Mouse (Mus musculus): ENCODE measurements around the gene Dleu7. TPM values are rescaled to one million over a fixed set of nuclear protein-coding genes. Genes with fewer than 3 reads are reported as not detected.

Dleu7 gene
- total RNA-seq (2021): not detected
- long read RNA-seq, experiment 1: 0 reads
- long read RNA-seq, experiment 2: 0 reads

GRCm38 (mm10) chr14:62292488-62293339 lies at the start of gene Dleu7, which contains the start of gene Rnaseh2b:
Gene Dleu7, minus strand, starts transcription at chr14:62293047.
Gene Rnaseh2b, plus strand, starts transcription at chr14:62292589.
- TF ChIP-seq CTCF (IDR thresholded peaks at IDR 0.05): no peak
- intact Hi-C loops (cut with DNase I): no loop called here
- H3K27ac ChIP-seq: peak within 1 kb of the TSS; percentile 38; the same call in 1 of the 2 replicates
- peak within 1 kb of the TSS; percentile 73 for H3K4me3 ChIP-seq
- peak; percentile 23 for DNase-seq

DNA sequence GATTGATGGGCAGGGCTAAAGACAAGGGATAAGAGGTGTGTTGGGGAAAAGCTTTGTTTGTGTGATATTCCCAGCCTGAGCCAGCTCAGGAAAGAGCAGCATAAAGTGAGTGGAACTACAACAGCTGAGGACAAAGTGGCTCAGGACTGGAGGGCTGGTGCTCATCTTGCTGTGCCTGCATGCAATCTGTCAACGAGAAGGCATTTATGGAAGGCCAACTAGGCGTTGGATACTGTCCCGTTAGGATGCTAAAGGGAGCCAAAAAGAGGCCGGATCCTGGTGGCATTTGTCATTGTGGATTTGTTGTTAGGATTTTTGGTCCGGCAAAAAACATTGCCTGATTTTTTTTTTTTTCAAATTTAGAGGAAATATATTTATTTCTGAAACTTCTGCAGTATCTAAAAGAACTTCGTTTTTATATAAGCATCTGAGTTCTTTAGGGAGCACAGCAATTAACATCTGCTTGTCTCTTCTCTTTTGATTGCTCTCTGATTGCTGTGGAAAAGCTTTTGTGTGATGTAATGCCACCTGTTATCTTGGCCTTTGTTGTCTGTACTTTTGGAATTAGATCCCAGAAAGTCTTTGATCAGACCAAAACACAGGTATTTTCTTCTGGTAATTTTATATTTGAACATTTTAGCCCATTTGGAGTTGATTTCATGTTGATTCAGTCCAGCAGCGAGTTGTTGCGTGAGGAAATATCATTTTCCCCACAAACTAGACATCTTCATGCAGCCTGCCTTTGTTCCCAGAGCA lies 49.2 kb upstream of the Dleu7 start:
- Histone ChIP-seq H3K27ac (peak overlapping the region; percentile 58), H3K4me3 (peak overlapping the region; percentile 38; the same call in 1 of the 2 replicates)
- no peak for TF ChIP-seq CTCF (IDR thresholded peaks at IDR 0.05)
- intact Hi-C loops (cut with DNase I): no loop called here
- DNase-seq: no peak

GRCm38 (mm10) chr14:62339196-62339595 lies 46.3 kb upstream of the Dleu7 start:
- no peak overlapping the region for H3K4me3 ChIP-seq
- H3K27ac ChIP-seq: no peak overlapping the region
- intact Hi-C loops (cut with DNase I): loop anchor here (10.0 kb wide), 1 partner anchor 764 kb away; no protein-coding TSS in a partner anchor
- DNase-seq: no peak
- TF ChIP-seq CTCF (IDR thresholded peaks at IDR 0.05): no peak

DNA sequence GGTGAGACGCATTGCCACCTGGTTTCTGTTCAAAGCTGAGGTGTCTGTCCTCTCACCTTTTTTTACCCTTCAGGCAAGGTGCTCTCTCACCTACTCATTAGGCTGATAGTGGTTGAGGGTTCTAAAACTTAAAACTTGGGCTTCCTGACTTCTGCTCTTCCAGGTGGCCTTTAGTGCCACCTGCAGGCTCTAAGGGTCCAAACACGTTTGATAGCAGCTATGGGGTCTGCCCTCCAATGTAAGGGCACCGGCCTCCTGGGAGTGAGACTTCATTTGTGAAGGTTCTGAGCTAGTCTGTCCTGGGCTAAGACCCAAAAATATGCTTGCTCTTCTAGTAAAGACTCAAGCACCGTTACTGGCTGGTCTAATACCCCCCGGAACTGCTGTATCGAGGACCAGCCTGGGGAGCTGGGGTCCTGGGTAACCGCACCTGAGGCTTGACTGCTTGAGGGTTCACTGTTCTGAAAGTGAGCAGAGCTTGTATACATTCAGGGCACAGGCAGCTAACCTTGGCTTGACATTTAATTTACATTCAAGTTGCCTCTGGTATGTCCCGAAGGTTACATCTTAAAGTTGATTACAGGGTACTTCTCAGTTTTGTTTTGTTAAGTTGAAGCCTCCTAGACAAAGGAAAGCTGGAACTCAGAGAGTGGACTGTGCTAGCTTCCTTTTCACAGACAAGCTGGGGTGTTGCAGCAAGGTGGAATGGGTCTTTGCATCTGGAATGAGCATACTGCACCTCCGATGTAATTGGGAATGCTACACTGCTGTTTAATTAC lies 41.3 kb upstream of the Dleu7 start:
- no peak overlapping the region for H3K4me3 ChIP-seq
- no peak for DNase-seq
- no peak overlapping the region for H3K27ac ChIP-seq
- TF ChIP-seq CTCF (IDR thresholded peaks at IDR 0.05): peak; percentile 17; the same call in 1 of the 2 replicates
- intact Hi-C loops (cut with DNase I): loop anchor here (5.0 to 10.0 kb wide), 2 partner anchors 123 to 759 kb away; partner anchors contain the start of gene Gucy1b2

DNA sequence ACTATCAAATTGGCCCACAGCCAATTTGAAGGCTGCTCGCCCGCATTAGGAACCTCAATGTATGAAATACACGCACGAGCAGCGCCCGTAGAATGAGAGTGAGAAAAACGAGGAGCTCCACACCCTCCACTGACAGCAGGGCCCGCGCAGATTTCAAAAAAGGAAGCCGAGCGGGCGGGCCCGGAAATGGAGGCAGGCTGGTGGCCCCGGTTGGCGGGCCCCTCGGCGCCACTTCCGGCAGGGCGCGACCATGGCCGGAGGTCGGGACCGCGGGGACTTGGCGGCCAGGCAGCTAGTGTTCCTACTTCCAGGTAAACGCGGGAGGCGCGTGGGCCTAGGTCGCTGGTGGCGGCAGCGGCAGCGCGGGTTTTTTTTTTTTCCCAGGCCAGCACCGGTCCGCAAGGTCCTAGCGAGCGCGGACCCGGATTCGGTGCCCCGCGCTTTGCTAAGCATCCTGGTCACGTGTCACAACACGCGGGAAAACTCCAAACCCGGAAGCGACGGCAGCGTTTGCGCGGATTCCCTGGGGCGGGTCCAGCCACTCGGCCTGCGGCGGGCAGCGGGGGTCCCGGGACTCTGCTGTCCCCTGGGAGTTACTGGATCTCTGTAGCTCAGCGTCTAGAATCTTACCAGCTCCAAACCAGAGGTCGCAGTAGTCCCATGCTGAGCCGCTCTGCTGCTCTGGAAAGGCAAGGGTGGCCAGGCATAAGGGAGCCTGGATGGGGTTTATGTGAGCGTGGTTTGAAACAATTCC lies 39.2 kb upstream of the Dleu7 start:
- peak; percentile 94 for DNase-seq
- H3K27ac ChIP-seq: peak overlapping the region; percentile 90
- peak overlapping the region; percentile 82 for H3K4me3 ChIP-seq
- TF ChIP-seq CTCF (IDR thresholded peaks at IDR 0.05): 0 out of 2 replicates have a peak, but pooled peaks have one; percentile 6
- intact Hi-C loops (cut with DNase I): loop anchor here (5.0 to 10.0 kb wide), 2 partner anchors 125 to 757 kb away; partner anchors contain the start of gene Gucy1b2

DNA sequence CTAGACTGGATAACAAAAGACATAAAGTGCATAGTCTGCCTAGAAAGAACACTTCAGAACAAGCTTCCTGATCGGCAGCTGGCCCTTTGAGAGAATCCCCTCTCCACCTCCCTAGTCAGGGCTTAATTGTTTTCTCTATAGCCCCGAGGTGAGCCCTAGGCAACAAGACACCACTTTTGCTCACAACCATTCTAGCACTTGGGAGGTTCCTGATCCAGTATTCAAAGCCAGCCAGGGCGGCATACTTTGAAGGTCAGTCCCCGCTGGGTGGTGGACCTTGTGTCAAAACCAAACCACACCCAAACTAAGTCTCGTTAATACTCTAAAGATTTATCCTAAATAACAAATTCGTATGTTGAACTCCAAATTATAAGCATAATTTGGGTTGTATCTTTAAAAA lies 38.6 kb upstream of the Dleu7 start:
- TF ChIP-seq CTCF (IDR thresholded peaks at IDR 0.05): no peak

DNA sequence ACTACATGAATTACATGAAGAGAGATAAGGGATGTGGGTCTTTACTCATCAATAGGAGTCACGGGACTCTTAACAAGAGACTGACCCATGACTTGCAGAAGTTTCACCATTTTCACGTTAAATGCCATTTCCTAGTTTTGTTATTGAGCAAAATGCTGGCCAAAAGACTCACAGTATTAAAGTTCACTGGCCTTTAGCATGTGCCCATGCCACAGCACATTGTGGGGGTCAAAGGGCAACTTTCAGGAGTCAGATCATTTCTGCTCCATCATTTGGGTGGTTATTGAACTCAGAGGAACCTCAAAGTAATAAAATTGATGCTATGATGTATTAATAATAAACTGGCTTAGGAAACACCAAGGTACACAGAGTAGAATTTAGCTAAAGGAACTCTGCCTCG lies 36.8 kb upstream of the Dleu7 start:
- intact Hi-C loops (cut with DNase I): loop anchor here (5.0 to 10.0 kb wide), 2 partner anchors 128 to 755 kb away; partner anchors contain the start of gene Gucy1b2
- Histone ChIP-seq H3K27ac (no peak overlapping the region), H3K4me3 (no peak overlapping the region)
- TF ChIP-seq CTCF (IDR thresholded peaks at IDR 0.05): no peak
- DNase-seq: no peak

More for the DNA sequence above, 38.6 kb upstream of the Dleu7 start:
- intact Hi-C loops (cut with DNase I): loop anchor here (5.0 to 10.0 kb wide), 2 partner anchors 126 to 757 kb away; partner anchors contain the start of gene Gucy1b2
- DNase-seq: no peak
- peak overlapping the region; percentile 90; the same call in 1 of the 2 replicates for H3K27ac ChIP-seq
- H3K4me3 ChIP-seq: peak overlapping the region; percentile 82

DNA sequence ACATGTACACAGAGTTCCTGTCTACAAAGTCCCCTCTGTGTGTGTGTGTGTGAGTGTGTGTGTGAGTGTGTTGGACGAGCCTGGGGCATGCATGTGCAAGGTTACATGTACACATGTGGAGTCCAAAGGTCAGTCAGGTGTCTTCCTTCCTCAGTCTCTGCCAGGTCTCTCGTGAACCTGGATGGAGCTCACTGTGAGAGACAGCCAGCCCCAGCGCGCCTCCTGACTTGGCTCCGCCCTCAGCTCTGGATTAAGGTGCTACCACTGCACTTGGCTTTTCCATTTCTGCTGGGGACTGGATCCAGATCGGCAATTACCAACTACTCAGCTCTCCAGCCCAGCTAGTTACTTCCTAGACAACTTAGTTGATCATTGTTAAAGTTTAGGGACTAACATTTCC lies 35.8 kb upstream of the Dleu7 start:
- intact Hi-C loops (cut with DNase I): no loop called here
- DNase-seq: no peak
- Histone ChIP-seq H3K4me3 (no peak overlapping the region), H3K27ac (no peak overlapping the region)
- TF ChIP-seq CTCF (IDR thresholded peaks at IDR 0.05): no peak

- TF ChIP-seq CTCF (IDR thresholded peaks at IDR 0.05): no peak
- Histone ChIP-seq H3K4me3 (no peak overlapping the region), H3K27ac (no peak overlapping the region)
- intact Hi-C loops (cut with DNase I): no loop called here
- DNase-seq: no peak
These were observed 34.3 kb upstream of the Dleu7 start for GRCm38 (mm10) chr14:62327171-62327570.

DNA sequence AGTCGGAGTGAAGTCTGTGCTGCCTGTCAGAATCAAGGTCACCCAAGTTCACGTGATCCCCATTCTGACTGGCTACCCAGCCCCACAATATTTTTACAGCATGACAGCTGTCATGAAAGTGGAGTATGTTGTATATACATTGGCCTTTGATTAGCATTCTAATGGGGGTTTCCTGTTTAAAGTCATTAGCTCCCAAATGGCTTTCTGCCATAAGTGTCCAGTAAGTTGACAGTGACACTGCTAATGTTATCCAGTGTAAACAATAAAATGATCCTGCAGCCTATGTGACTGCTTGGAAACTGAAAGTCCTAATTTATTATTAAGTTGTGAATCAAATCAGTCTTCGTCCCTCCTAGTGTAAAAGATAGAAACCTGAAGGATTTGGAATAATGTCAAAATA lies 33.2 kb upstream of the Dleu7 start:
- DNase-seq: no peak
- intact Hi-C loops (cut with DNase I): no loop called here
- TF ChIP-seq CTCF (IDR thresholded peaks at IDR 0.05): no peak

GRCm38 (mm10) chr14:62324943-62325342 lies 32.1 kb upstream of the Dleu7 start:
- H3K27ac ChIP-seq: no peak overlapping the region
- DNase-seq: no peak
- no peak for TF ChIP-seq CTCF (IDR thresholded peaks at IDR 0.05)
- H3K4me3 ChIP-seq: no peak overlapping the region
- intact Hi-C loops (cut with DNase I): no loop called here

More for the DNA sequence above, 33.2 kb upstream of the Dleu7 start:
- H3K27ac ChIP-seq: no peak overlapping the region
- no peak overlapping the region for H3K4me3 ChIP-seq
